Mouse (Mus musculus) left cerebral cortex, postnatal 14 days (tissue): ENCODE results near the gene Atxn2l. TPM values are rescaled to one million over a fixed set of nuclear protein-coding genes. Genes with fewer than 3 reads are reported as not detected.

Experiments used
- DNase-seq, 2 experiments: peaks; one replicate each; pipeline ENCODE4 v3.0.0; 2021 to 2022; ENCODE audit warnings: low spot score in 2 of 2, mixed read lengths in 1 of 2
- intact Hi-C: fragments of 180-260 bp; cut with DNase I; formaldehyde crosslinking; loops from one replicate; pipeline ENCODE4 v1.15.1; 2025
- total RNA-seq, 2 experiments: library from RNA; stranded (reverse); gene quantifications; 2 replicates each; pipeline ENCODE4 v1.2.3; 2021

Gene Atxn2l
- total RNA-seq, 2 experiments from 2014 or later = 116 to 119 TPM

DNA sequence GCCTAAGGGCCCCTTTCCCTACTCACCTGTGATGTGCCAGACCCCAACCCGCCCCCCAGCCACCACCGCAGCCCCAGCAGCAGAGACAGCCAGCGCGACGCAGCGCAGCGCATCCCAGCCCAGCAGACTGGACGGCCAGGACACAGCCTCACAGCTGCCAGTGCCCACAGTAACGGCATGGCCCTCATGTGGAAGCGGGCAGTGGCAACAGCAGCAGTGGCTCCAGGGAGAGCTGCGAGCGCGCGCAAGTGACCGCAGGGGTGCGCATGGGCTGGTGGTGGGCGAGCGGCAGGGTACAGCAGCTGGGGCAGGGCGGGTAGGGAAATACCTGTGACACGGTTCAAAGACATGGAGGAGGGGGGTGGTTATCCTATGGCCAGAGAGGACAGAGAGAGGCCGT lies 57.0 kb downstream of the Atxn2l start:
- no peak for DNase-seq
- intact Hi-C loops = no loop called here

DNA sequence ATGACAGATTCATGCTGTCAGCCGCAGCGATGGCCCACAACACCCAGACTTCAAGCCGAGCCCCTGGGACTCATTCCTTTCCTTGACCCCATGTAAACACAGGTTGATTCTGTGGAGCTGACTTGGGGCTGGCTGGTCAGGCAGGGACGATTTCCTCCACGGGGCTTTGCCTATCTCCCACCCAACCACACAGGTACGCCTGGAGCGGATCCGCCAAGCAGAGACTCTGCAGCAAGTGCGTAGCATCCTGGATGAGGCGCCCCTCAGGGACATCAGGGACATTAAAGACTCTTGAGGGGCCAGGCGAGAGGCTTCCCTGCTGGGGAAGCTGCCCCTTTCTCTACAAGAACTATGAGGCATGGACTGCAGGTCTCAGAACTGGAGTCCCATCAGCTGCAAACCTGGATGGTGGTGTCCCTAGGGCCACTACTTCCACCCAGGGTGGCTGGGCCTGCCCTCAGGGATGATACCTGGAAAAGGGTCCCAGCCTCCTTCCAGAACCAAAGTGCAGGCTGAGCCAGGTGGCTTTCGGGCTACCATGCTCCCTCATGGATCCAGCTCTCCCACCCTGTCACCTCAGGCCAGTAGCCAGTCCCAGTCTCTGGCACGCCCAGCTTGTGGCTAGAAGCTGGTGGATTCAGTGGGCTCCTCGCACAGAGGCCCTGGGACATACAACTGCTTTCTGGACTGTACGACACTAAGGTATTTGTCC lies 58.0 kb downstream of the Atxn2l start:
- intact Hi-C loops = no loop called here
- DNase-seq = no peak

DNA sequence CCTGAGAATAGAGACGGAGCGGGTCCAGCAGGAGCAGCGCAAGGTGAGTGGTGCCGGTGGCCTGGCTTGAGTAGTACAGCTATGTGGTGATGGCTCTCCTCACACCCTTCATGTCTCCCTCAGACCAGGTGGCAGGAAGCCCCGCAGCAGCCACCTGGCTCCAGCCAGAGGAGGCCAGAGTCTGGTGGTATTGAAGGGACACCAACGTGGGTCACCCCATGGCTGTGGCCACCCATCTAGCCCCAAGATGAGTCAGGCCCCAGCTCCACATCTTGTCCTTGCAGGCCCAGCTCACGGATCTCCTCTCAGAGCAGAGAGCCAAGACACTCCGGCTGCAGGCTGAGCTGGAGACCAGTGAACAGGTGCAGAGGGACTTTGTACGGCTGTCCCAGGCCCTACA lies 58.7 kb downstream of the Atxn2l start:
- intact Hi-C loops = no loop called here
- no peak for DNase-seq

DNA sequence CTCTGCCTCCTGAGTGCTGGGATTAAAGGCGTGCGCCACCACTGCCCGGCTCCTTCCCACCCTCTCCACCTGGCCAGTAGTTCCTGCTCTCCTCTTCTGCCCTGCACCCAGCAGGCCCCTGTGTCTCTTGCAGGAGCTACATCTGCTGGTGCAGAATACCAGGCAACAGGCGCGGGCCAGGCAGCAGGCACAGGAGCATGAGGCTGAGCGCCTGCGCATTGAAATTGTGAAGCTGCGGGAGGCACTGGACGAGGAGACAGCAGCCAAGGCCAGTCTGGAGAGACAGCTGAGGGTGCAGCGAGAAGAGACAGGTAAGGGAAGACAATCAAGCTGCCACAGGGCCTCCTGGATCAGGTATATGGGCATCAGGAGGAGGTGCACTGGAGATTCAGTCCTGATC lies 59.2 kb downstream of the Atxn2l start:
- intact Hi-C loops = no loop called here
- no peak for DNase-seq

Other genes starting within 250 kb of the Atxn2l start
- 10 to 100 TPM; 94.8 to 95.4 TPM for gene Sbk1, start 230.8 kb downstream of the Atxn2l start, total RNA-seq
- under 1 TPM; 0.30 to 0.33 TPM for gene Lat, start 133.9 kb downstream of the Atxn2l start, total RNA-seq
- 10 to 100 TPM; 83.2 to 86.3 TPM for gene Spns1, start 126.0 kb downstream of the Atxn2l start, total RNA-seq
- gene Nfatc2ip, start 106.7 kb downstream of the Atxn2l start, total RNA-seq = 1 to 10 TPM; 5.1 to 7.4 TPM
- gene Cd19, start 88.5 kb downstream of the Atxn2l start, total RNA-seq = not detected
- gene Rabep2, start 74.7 kb downstream of the Atxn2l start, total RNA-seq = 10 to 100 TPM; 11.4 to 12.6 TPM
- under 1 TPM in 1 of 2 experiments, not detected in 1; 0.21 TPM for gene Atp2a1, start 40.3 kb downstream of the Atxn2l start, total RNA-seq
- gene Sh2b1, start 28.0 kb downstream of the Atxn2l start, total RNA-seq = 10 to 100 TPM; 68.4 to 75.0 TPM
- gene Tufm, start 16.1 kb downstream of the Atxn2l start, total RNA-seq = 10 to 100 TPM; 81.4 to 87.8 TPM
- gene Eif3c, start 63.0 kb upstream of the Atxn2l start, total RNA-seq = 100 to 1,000 TPM; 182 to 186 TPM
- under 1 TPM; 0.26 to 0.32 TPM for gene Apobr, start 81.5 kb upstream of the Atxn2l start, total RNA-seq
- 10 to 100 TPM; 20.4 to 21.5 TPM for gene Cln3, start 82.4 kb upstream of the Atxn2l start, total RNA-seq
- not detected for gene Il27, start 91.5 kb upstream of the Atxn2l start, total RNA-seq
- gene Nupr1, start 127.4 kb upstream of the Atxn2l start, total RNA-seq = 10 to 100 TPM; 11.5 to 15.9 TPM
- 10 to 100 TPM; 32.0 to 33.8 TPM for gene Sgf29, start 145.9 kb upstream of the Atxn2l start, total RNA-seq
- gene Sult1a1, start 173.0 kb upstream of the Atxn2l start, total RNA-seq = 10 to 100 TPM in 1 of 2 experiments, 1 to 10 TPM in 1; 6.7 to 12.7 TPM
- 100 to 1,000 TPM; 108 to 113 TPM for gene Bola2, start 192.0 kb upstream of the Atxn2l start, total RNA-seq
- gene Slx1b, start 192.3 kb upstream of the Atxn2l start, total RNA-seq = 10 to 100 TPM; 13.6 to 15.9 TPM
- gene Coro1a, start 204.3 kb upstream of the Atxn2l start, total RNA-seq = 100 to 1,000 TPM; 173 to 185 TPM